Mouse (Mus musculus) Patski (cell line): ENCODE results near the gene Gtf2ird1. TPM values are rescaled to one million over a fixed set of nuclear protein-coding genes. Genes with fewer than 3 reads are reported as not detected.

Experiments used
- ATAC-seq: fragments of 100-300 bp; one replicate; pipeline ENCODE4 v1.8.0; 2021
- CTCF ChIA-PET: fragments of 350-600 bp; sonication (Branson Sonifier 250); formaldehyde crosslinking; loops from one replicate; lab custom pipeline; 2022; ENCODE audit warnings: inconsistent platforms; lab: Charles Lee
- POLR2A ChIA-PET: fragments of 350-600 bp; sonication (Branson Sonifier 250); formaldehyde crosslinking; loops from one replicate; lab custom pipeline; 2022; ENCODE audit warnings: antibody characterized with exemption, inconsistent platforms; lab: Charles Lee
- DNase-seq: peaks from one replicate; pipeline ENCODE4 v3.0.0-alpha.2; 2011; ENCODE audit warnings: low read depth, low spot score
- H3K27me3 ChIP-seq: fragments of 371-371 bp; one replicate; pipeline ENCODE4 v1.5.1; 2021
- CTCF ChIP-seq: fragments of 100-300 bp; IDR thresholded peaks from one replicate; pipeline ENCODE4 v1.5.1; 2021
- in situ Hi-C: fragments of 300-500 bp; cut with MboI; formaldehyde crosslinking; loops from 3 replicates; pipeline ENCODE4 v1.11.1; 2018; ENCODE audit warnings: low pct_unique_long_range_greater_than_20kb, mixed read lengths
- polyA plus RNA-seq: library from polyadenylated mRNA; unstranded; gene quantifications from one replicate; pipeline ENCODE4 v1.2.3, GENCODE M21; 2021

Gene Gtf2ird1
- polyA plus RNA-seq, 1 experiment from 2014 or later, result 169 TPM

- peak; percentile 54 for ATAC-seq
- POLR2A ChIA-PET, result interaction anchor here (0.9 kb wide), 2 partner anchors 91 to 190 kb away, joined by 3 to 4 read pairs; no protein-coding TSS in a partner anchor
- no peaks in the 10 kb centered on the region for H3K27me3 ChIP-seq
- CTCF ChIA-PET, result interaction anchor here (0.7 to 8.6 kb wide), 17 partner anchors 10 to 148 kb away, joined by 3 to 63 read pairs (median 3); partner anchors contain the start of genes Clip2 and Rfc2
- peak; percentile 55 for DNase-seq
- in situ Hi-C loops, result loop anchor here (10.0 kb wide), 1 partner anchor 413 kb away; the partner anchor contains the start of gene Tmem270
- peak; percentile 93 for TF ChIP-seq CTCF
These were observed 35.3 kb upstream of the Gtf2ird1 start for GRCm38 (mm10) chr5:134491712-134492417.

DNA sequence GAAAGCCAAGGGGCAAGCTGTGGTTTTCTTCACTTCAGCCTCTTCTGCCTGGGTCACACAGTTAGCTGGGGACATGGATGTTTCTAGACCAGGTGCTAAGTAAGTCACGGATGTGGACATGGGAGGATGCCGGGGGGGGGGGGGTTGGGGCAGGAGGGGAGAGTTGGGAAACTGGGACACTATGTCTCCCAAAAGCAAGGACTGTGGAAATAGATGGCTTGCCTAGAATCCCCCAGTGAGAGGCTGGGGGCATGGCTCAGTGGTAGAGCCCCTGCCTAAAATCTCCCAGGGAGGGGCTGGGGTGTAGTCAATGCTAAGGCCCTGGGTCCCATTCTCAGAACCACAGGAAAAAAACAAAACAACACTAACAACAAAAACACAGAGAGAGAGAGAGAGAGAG, 34.7 kb upstream of the Gtf2ird1 start:
- no peaks in the 10 kb centered on the region for H3K27me3 ChIP-seq
- TF ChIP-seq CTCF, result no peak
- in situ Hi-C loops, result loop anchor here (10.0 kb wide), 1 partner anchor 414 kb away; the partner anchor contains the start of gene Tmem270
- no peak for DNase-seq
- ChIA-PET POLR2A (no interaction called here), CTCF (interaction anchor here (0.7 to 8.6 kb wide), 16 partner anchors 11 to 149 kb away, joined by 3 to 63 read pairs (median 4); partner anchors contain the start of genes Clip2 and Rfc2)
- no peak for ATAC-seq

DNA sequence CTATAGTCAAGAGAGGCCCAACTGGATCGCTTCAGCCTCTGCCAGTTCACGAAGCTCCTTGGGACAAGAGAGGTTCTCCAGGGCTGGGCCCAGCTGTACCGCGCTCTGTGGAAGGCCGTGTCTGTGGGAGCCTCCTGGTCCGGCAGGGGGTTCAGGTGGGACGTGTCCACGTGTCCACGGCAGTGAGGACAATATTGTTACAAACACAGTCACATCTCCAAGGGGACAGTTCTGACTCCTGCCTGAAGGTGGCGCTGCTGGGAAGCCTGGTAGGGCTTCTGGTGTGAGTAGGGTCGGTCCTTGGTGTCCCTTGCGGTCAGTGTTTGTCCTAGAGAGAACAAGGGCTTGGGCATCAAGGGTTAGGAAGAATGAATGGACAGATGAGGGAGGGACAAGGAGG, 33.9 kb upstream of the Gtf2ird1 start:
- no peak for ATAC-seq
- CTCF ChIA-PET, result interaction anchor here (0.6 to 8.6 kb wide), 8 partner anchors 12 to 120 kb away, joined by 3 to 63 read pairs (median 6); partner anchors contain the start of gene Rfc2
- TF ChIP-seq CTCF, result peak; percentile 79
- POLR2A ChIA-PET, result no interaction called here
- DNase-seq, result no peak
- in situ Hi-C loops, result loop anchor here (10.0 kb wide), 1 partner anchor 414 kb away; the partner anchor contains the start of gene Tmem270
- no peaks in the 10 kb centered on the region for H3K27me3 ChIP-seq

DNA sequence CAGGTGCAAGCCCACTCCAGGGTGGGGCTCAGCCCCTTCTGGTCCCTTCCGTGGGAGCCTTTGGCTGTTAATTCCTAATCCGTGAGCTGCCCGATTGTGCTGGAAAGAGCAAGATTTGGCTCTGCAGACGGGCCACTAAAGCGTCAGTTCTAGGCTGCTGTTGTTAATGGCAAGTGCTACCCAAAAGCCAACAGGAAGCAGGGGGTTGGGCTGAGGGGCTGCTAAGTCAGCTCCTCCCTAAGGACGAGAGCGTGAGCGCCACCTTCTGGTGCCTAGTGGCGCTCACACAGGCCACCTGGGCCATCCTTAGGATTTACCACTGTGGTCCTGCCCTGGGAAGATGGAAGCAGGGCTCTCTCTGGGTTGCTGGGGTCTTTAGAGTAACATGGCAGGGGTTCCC, 33.1 kb upstream of the Gtf2ird1 start:
- no peaks in the 10 kb centered on the region for H3K27me3 ChIP-seq
- no peak for ATAC-seq
- CTCF ChIA-PET, result interaction anchor here (1.3 to 8.6 kb wide), 5 partner anchors 14 to 116 kb away, joined by 3 to 63 read pairs (median 6); partner anchors contain the start of gene Rfc2
- in situ Hi-C loops, result no loop called here
- POLR2A ChIA-PET, result no interaction called here
- TF ChIP-seq CTCF, result peak; percentile 60
- DNase-seq, result no peak

GRCm38 (mm10) chr5:134488596-134488995, 32.1 kb upstream of the Gtf2ird1 start:
- H3K27me3 ChIP-seq, result no peaks in the 10 kb centered on the region
- ChIA-PET CTCF (interaction anchor here (1.0 to 5.1 kb wide), 4 partner anchors 15 to 119 kb away, joined by 3 to 28 read pairs (median 4); no protein-coding TSS in a partner anchor), POLR2A (interaction anchor here (0.6 kb wide), 1 partner anchor 174 kb away, joined by 5 read pairs; the partner anchor contains the start of gene Gtf2i)
- ATAC-seq, result no peak
- TF ChIP-seq CTCF, result no peak
- in situ Hi-C loops, result no loop called here
- DNase-seq, result no peak

- POLR2A ChIA-PET, result interaction anchor here (0.6 kb wide), 1 partner anchor 174 kb away, joined by 5 read pairs; the partner anchor contains the start of gene Gtf2i
- ATAC-seq, result no peak
- no peak for TF ChIP-seq CTCF
- CTCF ChIA-PET, result interaction anchor here (1.0 to 5.1 kb wide), 2 partner anchors 114 to 118 kb away, joined by 3 to 28 read pairs; no protein-coding TSS in a partner anchor
- H3K27me3 ChIP-seq, result no peaks in the 10 kb centered on the region
- in situ Hi-C loops, result no loop called here
- no peak for DNase-seq
These were observed 31.5 kb upstream of the Gtf2ird1 start for GRCm38 (mm10) chr5:134488042-134488441.

DNA sequence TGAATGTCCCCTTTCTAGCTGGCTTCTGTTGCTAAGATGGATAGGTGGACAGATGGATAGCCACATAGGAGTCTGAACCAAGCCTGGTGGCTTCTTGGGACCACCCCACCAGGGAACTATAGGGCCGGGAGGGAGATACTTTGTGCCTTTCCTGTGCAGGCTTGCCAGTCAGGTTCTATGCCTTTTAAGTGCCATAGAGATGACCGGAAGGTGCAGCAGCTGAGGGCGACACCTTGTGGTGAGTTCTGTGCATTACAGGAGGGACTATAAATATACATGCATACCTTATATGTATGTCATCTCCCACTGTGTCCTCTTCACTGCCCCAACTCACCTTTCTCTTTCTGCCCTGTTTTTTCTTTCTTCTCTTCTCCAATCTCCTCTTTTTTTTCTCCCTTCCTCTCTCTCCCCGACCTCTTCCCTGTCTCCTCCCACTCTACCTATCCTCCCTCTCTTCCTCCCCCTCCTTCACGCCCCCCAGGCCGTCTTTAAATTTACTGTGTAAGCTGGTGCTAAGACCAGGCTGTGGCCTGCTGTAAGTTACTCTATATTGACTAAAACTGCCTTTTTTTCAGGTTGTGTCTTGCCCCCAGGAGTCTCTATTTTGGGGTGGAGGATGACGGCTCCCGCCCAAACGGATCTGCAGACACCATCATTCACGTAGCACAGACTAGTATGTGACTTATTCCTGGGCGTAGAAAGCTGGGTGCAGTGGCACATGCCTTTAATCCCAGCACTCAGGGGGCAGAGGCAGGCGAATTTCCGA, 29.6 kb upstream of the Gtf2ird1 start:
- in situ Hi-C loops, result no loop called here

DNA sequence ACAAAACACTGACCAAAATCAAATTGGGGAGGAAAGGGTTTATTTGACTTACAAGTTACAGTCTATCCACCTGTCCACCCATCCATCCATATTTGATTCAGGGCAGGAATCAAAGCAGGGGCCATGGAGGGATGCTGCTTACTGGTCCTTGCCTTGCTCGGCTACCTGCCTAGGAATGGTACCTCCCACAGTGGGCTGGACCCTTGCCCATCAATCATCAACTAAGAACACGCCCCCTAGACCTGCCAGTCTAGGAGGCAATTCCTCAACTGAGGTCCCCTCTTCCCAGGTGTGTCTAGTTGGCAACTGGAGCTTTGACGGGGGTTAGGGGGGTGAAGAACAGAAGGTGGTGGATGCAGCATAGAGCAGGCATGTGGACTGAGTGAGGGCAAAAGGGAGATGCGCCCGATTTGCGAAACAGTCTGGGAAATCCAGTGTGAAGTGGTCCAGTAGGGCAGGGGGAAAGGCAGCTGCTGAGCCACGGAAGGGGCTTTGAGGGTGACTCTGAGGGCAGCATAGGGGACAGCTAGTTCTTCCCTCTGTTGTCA, 28.7 kb upstream of the Gtf2ird1 start:
- no peaks in the 10 kb centered on the region for H3K27me3 ChIP-seq
- DNase-seq, result no peak
- ATAC-seq, result no peak
- POLR2A ChIA-PET, result interaction anchor here (1.1 kb wide), 1 partner anchor 12 kb away, joined by 3 read pairs; no protein-coding TSS in a partner anchor
- no peak for TF ChIP-seq CTCF
- in situ Hi-C loops, result no loop called here
- CTCF ChIA-PET, result interaction anchor here (0.7 to 5.1 kb wide), 3 partner anchors 9 to 111 kb away, joined by 3 to 28 read pairs (median 13); no protein-coding TSS in a partner anchor

More for the DNA sequence above, 29.6 kb upstream of the Gtf2ird1 start:
- TF ChIP-seq CTCF, result peak; percentile 86
- no peaks in the 10 kb centered on the region for H3K27me3 ChIP-seq
- peak; percentile 67 for DNase-seq
- ChIA-PET CTCF (interaction anchor here (1.0 to 5.1 kb wide), 4 partner anchors 9 to 112 kb away, joined by 3 to 28 read pairs (median 8); no protein-coding TSS in a partner anchor), POLR2A (interaction anchor here (0.6 to 1.1 kb wide), 3 partner anchors 12 to 114 kb away, joined by 3 to 6 read pairs (median 3); no protein-coding TSS in a partner anchor)
- ATAC-seq, result peak; percentile 72

- DNase-seq (no peak), ATAC-seq (no peak)
- ChIA-PET CTCF (no interaction called here), POLR2A (no interaction called here)
- H3K27me3 ChIP-seq, result no peaks in the 10 kb centered on the region
- in situ Hi-C loops, result loop anchor here (5.0 kb wide), 1 partner anchor 301 kb away; the partner anchor contains the start of gene Gtf2ird2
- no peak for TF ChIP-seq CTCF
These were observed 26.8 kb upstream of the Gtf2ird1 start for GRCm38 (mm10) chr5:134483291-134483690.
